Mouse (Mus musculus): Measurements from ENCODE around the gene Fxn.
A peak's percentile ranks its signal among the peaks of the same experiment; 100 is the strongest.
"Not testable (repeated sequence)": the region's sequence is repeated elsewhere in the genome, so short reads cannot be mapped to it uniquely, and the experiment has no call there.

The Fxn gene

DNA sequence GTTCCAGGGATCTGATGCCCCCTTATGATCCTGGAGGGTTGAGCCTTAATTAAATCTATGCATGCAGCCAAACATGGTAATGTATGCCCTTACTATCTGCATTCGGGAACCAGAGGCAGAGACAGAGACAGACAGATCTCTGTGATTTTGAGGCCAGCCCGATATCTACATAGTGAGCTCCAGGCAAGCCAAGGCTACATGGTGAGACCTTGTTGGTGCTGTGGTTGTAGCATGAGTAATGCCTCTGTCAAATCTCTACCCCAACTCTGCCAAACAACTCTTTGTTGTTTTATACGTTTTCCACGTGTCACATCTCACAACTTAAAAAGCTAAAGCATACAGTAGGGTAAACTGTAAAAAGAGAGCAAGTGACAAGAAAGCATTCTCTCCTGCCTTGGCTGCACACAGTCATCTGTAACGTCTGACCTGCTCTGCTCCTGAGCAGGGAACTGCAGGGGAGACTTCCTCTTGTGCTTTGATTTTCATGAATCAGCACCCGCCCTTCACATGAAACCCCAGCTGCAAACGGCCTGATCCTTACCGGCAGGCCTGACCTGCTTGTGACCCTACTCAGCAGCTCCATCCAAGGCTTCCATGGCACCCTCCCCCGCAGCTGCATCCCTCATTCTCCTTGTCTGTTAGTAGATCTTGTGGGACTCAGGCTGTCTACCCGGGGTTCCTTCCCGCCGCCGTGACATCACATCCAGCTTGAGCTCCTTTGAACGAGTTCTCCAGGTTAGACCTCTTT lies 38.4 kb downstream of the Fxn start:
- DNase-seq (ENCODE audit: low spot score in 2 of 2): no peak

DNA sequence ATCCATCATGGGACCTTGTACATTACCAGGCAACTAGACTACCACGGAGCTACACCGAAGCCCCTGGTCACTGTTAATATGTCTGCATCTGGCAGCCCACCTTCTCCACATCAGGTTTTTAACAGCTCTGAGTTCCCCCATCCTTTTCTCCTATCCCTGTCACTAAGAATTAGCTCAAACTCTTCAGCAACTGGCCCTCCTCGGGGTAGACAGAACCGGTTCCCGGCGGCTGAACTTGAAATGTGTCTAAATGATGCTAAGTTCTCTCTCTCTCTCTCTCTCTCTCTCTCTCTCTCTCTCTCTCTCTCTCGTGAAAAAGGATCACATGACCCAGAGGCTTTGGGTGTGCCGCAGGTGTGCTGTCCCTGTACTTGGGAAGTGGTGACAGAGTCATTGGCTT lies 39.1 kb downstream of the Fxn start:
- no peak for DNase-seq (ENCODE audit: low spot score in 2 of 2)

DNA sequence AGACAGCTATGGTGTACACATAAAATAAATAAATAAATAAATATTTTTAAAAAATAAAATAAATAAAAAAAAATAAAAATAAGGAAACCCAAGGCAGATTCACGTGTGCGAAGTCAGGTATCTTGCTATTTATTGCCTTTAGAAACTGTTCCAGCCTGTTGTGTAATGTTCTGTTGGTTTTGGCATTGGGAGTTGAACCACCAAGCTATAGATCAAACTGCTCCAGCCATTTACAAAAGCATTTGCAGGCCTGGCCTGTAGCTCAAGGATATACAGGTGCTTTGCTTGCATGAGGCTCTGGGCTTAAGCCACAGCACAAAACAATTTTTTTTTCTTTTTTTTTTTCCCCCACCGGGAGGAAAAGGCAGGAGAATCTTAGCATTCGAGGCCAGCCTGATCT lies 42.4 kb downstream of the Fxn start:
- no peak for DNase-seq (ENCODE audit: low spot score in 2 of 2)

DNA sequence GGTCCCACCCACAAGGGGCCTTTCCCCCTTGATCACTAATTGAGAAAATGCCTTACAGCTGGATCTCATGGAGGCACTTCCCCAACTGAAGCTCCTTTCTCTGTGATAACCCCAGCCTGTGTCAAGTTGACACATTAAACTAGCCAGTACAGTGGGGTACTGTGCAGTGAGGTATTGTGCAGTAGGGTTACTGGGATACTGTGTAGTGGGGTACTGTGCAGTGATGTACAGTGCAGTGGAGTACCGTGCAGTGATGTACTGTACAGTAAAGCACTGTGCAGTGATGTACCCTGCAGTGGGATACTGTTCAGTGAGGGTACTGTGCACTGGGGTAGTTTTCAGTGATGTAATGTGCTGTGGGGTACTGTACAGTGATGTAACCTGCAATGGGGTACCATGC lies 48.0 kb downstream of the Fxn start:
- not testable (repeated sequence) for DNase-seq (ENCODE audit: low spot score in 2 of 2)

DNA sequence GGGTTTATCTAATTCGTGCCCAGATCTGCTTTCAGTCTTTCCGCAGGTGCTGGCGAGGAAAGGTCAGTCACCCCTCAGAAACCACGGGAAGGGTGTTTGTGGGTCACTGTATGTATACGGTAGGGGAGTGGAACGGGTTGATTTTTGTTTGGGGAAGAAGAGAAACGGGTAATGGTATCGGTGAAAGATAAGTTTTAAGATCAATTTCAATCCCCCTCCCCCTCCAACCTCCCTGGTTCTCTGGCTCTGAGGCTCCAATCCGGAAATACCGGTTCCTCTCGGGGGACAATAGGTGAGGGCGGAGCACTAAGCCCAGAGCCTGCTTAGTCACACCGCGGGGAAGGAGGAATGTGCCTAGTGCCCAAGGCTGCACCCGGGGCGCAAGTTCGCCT lies 55.1 kb downstream of the Fxn start:
- no peak for DNase-seq (ENCODE audit: low spot score in 2 of 2)

DNA sequence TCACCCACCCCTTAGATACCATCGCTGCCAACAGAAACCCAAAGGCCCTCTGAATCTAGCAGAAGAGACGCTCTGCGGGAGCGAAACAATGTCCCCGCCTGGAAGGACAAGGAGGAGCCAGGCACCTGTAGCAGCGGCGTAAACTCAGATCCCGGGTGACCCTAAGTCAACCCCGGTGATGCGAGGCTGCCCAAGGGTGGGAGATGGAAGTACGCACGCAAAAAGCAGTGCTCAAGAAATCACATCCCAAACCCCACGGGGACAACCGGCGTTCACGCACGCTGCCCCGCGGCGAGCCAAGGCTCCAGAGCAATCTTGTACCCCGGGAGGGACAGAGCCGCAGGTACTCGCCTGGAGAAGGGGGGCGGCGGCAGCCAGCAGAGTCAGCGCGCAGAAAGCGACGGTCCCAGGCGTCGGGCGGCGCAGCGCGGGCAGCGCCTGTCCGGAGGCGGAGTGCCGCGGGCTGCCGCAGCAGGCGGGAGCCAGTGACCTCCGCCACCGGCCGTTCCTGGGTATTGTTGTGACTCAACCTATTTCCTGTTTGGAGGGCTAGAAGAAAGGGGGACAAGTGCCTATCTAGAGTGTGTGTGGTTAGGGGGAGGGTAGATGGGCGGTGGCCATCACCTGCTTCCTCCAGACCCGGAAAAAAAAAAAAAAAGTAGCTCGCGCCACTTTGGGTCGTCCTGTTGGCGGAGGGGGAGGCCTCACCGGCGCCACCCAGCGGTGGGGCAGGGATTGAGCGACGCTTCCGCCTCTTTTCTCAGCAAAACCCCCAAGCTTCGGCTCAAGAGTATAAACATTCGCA lies 55.7 kb downstream of the Fxn start, which contains the start of gene Tjp2:
TSS of gene Tjp2 (minus strand) at position 531 of the 805 bp plus-strand sequence.
- peak in 1 of 2 experiments; percentile 27 for DNase-seq (ENCODE audit: low spot score in 2 of 2)

DNA sequence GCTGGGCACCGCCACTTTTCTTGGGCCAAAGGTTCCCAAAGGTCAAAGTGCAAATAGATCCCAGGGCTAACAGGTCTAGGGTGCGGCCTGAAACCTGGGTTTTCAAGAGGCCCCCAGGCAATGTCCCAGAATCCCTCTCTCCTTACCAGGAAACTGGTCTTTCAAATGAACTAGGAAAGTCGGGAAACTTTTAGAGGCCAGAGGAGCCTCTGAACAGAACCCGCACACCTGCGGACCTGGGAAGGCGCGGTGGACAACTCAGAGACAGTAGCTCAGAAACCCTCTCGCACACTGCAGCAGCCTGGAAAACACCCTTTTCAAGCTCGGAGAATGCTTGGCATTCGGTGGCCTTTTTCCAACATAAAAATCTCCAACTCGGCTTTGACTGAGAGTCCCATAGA lies 56.6 kb downstream of the Fxn start:
- no peak for DNase-seq (ENCODE audit: low spot score in 2 of 2)

DNA sequence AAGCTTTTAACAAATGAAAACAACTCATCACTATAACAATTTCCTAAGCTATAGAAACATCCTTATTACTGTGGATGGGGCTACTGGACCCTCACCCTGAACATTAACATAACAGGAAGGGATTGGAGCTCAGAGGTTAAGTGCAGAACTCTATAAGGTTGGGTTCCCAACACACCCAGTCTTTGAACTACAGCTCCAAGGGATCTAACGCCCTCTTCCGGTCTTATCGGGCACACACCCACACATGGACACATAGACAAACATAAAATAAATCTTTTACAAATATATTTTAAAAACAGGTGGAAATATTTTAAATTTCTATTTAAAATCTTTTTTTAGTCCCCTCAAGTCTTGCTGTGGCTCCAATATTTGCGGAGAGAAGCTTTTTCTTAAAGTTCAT lies 59.0 kb downstream of the Fxn start:
- no peak for DNase-seq (ENCODE audit: low spot score in 2 of 2)

DNA sequence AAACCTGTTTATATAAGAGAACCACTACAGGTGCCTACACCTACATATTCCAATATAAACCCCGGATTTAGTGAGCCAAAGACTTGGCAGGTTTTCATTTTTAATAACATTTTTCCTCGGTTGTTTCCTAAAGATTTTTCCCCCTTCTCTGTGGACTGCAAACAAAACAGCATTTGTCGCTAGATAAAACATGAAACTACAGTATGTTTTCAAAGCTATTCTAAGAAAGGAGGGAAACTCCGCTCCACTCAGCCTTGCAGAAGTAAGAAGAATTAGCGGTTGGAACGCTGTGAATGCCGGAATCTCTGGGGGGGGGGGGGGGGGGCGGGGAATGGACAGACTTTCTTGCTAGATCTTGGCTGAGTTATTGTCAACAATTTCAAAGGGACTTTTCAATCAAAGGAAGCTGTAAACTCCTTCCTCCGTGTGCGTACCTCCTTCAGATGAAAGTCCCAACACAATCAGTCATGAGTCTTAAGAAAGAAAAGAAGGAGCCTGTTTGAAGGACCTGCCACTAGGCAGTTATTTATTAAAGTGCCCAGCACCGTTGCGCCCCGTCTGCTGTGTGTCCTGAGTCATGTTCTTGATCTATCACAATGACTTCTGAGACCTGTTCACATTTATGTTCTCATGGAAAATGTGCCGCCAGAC lies 59.5 kb downstream of the Fxn start:
- DNase-seq (ENCODE audit: low spot score in 2 of 2): no peak

DNA sequence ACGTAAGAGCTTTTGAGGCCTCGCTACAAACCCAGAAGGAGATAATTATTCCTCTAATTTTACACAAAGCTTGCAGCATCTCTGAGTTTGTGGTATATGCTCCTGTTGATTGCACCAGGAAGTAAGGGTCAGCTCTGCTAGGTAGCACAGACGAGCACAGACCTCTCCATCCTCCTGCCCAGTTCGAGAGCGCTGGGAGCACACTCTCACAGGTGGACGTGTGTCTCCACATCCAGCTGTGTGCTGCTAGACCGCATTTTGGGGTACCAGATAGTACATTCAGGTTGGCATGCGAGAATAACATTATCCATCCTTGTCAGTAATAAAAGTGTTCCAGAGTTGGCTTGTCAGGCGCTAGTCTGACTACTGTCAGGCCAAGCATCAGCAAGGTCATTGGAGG lies 61.4 kb downstream of the Fxn start:
- DNase-seq (ENCODE audit: low spot score in 2 of 2): no peak

DNA sequence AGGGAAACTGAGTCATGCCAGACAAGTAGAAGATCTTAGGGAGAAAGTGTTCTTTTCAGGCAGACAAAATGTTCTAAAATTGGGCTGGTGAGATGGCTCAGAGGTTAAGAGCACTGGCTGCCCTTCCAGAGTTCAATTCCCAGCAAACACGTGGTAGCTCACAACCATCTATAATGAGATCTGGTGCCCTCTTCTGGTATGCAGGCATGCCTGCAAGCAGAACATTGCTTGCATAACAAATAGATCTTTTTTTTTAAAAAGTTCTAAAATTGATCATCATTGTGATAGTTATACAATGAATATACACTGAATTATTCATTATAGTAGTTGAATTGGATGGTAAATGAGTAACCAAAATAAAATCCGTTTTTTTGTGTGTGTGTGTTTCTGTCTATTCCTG lies 62.1 kb downstream of the Fxn start:
- DNase-seq (ENCODE audit: low spot score in 2 of 2): no peak

DNA sequence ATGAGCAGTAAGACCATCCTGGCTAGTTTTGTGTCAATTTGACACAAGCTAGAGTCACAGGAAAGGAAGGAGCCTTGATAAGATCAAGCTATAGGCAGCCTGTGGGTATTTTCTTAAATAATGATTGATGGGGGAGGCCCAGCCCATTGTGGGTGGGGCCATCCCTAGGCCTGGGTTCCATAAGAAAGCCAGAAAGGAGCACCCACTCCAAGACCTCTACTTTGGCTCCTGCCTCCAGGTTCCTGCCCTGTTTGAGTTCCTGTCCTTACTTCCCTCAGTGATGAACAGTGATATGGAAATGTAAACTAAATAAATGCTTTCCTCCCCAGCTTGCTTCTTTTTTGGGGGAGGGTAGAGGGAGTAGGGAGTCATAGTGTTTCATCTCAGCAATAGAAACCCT lies 62.6 kb downstream of the Fxn start:
- DNase-seq (ENCODE audit: low spot score in 2 of 2): no peak

DNA sequence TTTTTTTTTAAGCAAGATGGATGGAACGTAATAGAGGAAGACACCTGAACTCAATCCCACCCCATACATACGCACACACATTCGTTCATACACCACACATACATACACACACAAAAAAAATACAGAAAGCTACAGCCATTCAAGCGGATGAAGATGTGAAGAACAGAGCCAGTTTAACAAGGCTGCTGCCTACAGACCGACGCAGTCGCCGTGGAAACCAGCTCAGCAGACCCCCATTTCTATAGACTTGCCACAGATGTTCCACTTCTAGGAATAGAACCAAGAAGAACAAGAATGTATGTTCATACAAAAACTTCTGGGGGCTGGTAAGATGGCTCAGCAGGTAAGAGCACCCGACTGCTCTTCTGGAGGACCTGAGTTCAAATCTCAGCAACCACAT lies 63.6 kb downstream of the Fxn start:
- no peak for DNase-seq (ENCODE audit: low spot score in 2 of 2)

DNA sequence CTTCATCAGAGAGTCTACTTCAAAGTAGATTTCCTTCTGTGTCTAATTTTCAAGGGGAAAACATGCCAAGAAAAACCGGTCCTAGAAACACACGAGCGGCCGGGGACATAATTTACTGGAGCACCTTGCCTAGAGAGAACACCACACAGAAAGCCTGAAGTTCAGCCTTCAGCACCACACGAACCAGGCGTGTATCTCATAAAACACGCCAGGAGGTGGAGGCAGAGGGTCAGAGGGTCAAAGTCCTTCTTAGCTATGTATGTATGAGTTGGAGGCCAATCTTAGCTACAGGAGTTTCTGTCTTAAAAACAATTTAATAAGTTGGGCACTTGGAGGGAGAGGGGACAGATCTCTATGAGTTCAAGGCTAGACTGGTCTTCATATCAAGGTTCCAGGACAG lies 65.5 kb downstream of the Fxn start:
- DNase-seq (ENCODE audit: low spot score in 2 of 2): no peak

DNA sequence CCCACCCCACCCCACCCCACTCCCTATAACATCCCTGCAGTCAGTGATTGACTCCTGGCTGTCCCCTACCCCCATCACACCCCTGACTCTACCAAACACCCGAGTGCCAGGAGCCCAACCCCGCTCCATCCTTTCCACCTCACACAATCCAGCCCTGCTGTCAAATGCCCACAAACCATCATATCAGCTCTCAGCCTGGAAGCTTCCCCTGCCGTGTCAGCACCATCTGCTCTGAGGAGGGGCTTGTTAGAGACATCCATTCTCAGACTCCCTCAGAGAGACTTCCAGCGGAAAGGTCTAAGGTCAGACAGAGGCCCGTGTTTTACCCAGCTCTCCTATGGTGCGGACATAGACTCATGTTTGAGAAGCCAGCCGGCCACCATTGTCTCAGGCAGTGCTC lies 67.1 kb downstream of the Fxn start:
- DNase-seq (ENCODE audit: low spot score in 2 of 2): no peak

DNA sequence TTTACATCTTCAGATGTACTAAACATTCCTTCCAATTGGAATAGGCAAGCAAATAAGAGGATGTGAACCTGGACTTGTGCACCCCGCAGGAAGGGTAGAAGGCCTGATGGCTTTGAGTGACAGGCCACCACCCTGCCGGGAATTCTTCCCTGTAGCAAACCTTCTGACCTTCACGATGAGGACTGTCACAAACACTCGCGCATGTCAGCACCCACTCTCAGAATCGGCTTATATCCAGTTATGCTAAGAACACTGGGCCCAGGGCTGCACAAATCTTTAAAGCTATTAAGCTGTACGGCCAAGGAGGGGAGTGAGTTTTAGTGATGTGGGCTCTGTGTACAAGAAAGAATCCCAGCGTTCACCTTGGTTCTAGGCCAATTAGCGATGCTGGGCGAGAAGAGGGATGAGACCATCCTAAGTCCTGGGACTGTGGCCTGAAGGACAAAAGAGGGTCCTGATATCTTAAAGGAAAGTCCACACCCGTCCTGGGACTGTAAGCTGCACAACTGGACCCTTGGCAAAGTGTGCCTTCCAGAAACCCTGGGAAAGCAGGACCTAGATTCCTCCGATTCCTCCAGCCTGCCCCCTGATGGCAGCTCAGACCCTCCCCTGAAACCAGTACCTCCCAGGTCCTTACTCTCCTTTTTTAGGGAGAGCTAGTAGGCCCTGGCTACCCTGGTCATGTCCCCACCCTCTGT lies 67.7 kb downstream of the Fxn start:
- DNase-seq (ENCODE audit: low spot score in 2 of 2): no peak

Data from cerebellum, postnatal 4 days (tissue).